Mouse (Mus musculus): ENCODE measurements around the gene Susd6.
A peak's percentile ranks its signal among the peaks of the same experiment; 100 is the strongest.

The Susd6 gene

DNA sequence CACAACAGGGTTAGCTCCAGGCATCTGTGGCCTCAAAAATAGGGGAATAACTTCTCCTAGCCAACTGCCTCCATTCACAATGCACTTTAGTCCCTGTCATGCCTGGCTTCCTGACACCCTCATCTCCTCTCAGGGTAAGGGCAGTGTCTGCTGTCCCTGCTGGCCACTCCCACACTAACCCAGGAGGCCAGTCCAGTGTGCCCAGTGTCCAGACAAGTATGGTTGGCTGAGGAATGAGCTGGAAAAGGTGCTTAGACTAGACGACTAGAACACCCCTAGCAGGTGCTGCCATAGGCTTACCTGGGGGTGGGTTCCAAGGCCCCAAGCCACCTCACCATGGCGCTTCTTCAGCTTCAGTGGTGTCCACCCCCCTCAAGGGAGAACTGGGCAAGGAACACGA lies 88.3 kb downstream of the Susd6 start:
- DNase-seq (ENCODE audit: low spot score): no peak

DNA sequence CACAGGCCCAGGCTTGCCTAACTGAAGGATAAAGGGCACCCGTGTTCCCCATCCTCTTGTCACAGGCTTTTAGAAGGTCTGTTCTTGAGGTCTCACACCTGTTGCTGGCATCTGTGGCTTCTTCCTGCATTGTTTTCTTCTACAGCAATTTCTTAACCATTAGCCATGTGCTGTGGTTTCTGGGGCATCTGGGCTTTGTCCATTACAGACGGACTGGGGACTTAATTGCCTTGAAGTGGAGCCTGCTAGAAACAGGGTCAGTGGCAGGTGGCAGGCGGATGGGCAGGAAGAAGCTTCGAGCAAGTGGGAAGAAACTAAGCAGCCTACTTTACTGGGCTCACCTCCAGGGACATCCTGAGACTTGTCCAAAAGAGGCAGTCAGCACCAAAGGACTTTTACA lies 89.0 kb downstream of the Susd6 start:
- DNase-seq (ENCODE audit: low spot score): no peak

DNA sequence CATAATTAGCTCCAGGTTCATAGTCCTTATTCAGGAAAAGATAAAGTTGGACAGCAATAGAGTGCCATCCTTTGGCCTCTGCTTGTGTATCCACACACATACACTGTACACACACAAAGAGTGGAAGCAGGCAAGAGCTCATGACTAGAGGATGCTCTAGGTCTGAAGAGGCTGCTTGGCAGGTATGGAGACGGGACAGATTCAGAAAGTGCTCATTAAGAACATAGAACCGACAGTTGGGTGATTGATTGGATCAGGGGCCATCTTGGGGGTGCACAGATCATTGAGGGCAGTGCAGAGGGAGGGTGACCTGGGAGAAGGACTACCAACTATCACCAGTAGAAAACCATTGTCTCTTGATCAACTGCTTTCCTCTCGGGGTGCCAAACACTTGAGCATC lies 90.8 kb downstream of the Susd6 start:
- no peak for DNase-seq (ENCODE audit: low spot score)

DNA sequence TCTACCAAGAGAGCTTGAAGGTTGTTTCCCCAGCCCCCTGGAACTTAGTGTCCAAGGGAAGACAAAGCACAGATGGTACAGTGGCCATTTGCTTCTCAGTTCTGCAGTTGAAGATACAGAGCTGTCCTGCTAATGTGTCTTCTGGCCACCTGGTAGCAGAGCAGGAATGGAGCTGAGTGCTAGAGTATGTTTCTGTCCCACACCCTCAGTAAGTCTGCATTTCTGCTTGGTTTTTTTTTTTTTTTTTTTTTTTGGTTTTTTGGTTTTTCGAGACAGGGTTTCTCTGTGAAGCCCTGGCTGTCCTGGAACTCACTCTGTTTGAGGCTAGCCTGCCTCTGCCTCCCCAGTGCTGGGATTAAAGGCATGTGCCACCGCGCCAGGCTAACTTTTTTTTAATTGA lies 93.0 kb downstream of the Susd6 start:
- DNase-seq (ENCODE audit: low spot score): no peak

DNA sequence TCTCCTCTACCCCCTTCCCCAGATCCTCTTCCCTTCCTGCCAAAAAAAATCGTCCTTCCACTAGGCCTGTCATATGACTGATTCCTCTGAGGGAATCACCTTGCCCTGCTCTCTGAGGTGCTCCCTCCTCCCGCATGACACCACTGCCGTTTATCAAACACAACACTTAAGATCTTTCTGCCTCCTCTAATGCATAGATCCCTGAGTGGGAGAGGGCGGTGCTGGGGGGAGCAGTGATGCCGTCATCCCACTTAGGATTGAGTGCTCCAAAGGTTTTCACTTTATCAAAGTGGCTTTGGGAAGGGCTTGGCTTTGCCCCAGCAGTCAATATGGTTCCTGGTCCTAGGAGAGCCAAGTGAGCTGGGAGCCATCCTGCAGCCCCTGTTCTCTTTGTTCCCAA lies 93.6 kb downstream of the Susd6 start:
- DNase-seq (ENCODE audit: low spot score): no peak

DNA sequence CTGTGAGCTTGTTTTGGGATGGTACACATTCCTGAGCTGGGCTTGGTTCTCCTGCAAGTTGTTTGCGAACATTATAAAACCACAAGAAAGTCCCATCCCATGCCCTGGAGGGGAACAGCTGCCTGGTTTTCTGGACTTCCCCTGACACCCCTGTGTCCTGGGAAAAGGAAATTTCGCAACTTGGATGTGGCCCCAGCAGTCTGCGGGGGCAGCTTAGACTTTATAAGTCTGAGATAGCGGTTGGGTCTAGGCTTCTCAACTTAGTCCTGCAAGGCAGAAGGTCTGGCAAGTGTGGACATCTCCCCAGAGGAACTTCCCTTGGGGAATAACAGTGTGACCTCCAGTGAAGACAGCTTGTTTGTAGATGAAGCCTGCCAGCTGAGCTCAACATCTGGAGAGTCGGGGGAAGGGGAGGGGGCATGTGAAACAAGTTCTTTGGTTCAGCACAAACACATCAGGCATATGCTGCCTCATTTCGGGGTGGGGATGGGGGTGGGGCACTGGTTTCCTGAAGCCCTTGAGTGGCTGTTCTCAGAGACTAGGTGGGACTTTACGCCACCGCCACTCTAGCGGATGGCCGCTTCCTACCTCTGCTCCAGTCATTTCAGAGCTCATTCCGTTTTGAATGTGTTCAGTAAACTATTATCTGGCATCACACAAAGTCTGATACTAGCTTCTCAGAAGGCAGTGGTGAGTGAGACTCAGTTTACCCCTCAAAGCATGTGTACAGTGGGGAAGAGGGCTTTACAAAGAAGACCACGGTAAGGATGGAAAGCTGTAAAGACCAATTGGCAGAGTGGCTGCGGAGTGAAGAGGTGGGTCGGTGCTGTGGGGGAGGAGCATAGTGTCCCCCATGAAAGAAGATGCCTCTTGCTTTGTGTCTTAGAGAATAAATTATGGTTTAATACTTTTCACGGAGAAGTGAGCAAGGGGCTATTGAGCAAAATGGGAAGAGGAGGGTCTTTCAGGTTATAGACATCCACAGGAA lies 95.3 kb downstream of the Susd6 start:
- peak; percentile 49 for DNase-seq (ENCODE audit: low spot score)

DNA sequence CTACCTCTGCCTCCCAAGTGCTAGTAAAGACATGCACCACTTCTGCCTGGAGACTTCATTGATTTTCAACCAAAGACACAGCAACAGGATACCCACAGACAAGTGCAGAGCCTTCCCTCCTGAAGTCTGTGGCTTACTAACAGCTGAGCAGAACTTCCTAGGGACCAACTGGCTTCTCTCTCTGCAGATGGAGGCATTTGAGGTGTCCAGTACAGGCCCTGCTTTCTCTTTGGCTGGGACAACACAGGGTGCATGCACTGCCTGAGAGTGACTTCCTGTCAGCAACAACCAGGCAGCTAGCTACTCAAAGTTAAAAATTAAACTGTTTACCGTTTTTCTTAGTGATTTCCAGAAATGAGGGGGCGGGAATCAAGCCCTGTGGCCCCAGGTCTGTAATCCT lies 96.7 kb downstream of the Susd6 start:
- no peak for DNase-seq (ENCODE audit: low spot score)

DNA sequence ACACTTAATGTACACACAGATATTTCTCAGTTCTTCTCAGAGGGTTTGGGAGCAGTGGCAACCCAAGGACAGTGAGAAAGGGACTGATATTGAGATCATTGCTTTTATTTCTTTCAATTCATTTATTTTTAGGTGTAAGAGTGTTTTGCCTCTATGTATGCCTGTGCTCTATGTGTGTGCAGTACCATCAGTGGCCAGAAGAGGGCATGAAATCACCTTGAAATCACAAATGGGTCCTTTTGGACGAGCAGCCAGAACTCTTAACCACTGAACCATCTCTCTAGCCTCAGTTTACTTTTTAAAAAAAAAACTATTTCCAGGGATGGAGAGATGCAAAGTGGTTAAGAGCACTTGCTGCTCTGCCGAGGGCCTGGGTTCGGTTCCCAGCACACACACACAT lies 99.0 kb downstream of the Susd6 start:
- DNase-seq (ENCODE audit: low spot score): no peak

DNA sequence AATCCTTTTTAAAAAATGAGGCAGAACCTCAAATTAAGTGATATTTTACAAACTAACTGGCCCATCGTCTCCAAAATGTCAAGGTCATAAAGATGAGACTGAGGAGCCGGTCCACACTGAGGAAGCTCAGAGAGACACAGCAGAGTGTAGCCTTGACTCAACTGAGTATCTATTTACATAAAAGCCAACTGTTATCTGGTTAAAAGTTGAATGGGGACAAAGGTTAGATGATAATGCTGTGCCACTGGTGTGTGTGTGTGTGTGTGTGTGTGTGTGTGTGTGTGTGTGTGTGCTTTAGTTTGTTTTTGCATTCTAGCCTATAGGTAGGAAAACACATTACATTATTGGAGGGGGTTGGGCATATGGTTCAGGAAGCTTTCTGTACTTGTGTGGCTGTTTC lies 100.8 kb downstream of the Susd6 start:
- no peak for DNase-seq (ENCODE audit: low spot score)

DNA sequence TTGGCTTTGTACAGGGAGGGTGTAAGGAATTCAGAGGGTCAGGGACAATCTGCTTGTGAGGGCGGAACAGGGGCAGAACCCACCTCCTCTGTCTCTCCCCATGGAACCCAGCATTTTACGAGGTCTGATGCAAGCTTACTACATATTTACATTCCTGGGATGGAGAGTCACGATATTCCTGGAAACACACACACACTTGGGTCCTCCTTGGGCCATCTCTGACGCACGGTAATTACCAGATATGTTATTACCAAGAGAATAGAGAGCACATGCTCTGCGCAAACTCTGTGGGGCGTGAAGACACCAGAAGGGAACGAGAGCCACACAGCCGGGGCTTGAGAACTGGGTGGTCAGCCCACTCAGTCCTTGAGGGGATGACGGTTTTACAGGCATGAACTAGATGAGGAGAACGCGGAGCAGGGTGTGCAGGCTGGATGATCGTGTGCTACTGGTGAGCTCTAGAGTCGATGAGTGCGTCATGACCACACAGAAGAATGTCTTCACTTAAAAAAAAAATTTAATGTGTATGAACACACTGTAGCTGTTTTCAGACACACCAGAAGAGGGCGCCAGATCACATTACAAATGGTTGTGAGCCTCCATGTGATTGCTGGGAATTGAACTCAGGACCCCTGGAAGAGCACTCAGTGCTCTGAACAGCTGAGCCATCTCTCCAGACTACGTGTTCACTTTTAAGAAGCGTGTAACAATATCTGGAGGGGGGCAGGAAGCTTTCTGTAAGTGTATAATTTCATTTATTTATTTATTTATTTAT lies 103.6 kb downstream of the Susd6 start:
- DNase-seq (ENCODE audit: low spot score): no peak

DNA sequence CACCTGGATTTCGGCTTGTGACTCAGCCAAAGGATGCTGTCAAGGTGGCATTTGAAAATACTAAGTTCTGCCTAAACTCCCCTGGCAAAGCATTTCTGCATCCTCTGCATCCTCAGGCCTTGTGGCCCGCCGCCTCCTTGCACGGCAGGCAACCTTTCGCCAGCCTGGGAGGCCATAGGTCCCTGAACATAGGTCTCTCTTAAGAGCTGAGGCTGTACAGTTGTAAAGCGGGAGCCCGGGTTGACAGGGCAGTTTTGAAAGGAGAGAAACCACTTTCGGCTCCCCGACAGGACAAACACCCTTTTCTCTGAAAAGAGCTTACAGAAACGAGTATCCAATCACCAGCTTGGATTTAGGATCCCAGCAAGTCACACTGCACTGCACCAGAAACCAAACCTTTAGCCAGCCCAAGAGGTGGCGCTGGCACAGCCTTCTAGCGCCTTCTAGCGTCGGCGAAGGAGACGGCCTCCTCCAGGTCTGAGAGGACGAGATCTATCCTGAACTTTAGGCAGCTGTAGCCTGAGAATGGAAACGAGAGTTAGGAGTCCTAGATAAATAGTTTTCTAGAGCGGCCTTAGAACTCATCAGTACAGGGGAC lies 104.8 kb downstream of the Susd6 start:
- no peak for DNase-seq (ENCODE audit: low spot score)

DNA sequence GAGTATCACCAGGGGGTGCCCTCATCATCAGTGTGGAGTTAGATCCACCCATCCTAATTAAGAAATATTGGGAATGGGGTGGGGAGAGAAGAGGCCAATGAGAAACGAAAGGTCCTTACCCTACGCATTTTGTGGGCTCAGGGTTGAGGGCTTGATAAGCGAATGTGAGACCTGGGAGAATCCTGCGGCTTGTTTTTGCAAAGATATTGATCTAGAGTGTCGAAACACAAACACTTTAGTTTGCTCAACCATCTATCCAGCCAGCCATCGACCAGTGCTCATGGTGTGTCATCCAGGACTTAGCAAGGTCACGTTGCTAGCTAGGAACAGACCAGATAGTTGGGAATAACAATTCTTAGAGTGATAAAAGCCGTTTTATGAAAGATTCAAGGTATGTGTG lies 119.3 kb downstream of the Susd6 start:
- DNase-seq (ENCODE audit: low spot score): no peak

DNA sequence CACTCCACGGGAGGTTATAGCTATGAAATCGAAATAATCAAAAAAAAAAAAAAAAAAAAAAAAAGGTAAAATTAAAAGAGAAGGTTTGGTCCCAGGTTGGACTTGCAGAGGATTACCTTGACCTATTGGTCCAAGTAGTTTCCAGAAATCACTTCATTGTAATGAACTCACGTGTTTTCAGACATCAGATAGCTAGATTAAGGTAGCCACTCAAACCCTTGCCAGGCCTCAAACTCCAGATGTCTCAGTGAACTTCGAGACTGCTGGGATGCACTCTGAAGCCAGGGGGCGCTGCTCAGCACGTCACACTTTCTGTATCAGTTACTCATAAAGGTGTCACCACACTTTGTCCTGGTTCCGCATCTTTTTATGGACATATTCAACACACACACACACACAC lies 127.5 kb downstream of the Susd6 start:
- DNase-seq (ENCODE audit: low spot score): no peak

DNA sequence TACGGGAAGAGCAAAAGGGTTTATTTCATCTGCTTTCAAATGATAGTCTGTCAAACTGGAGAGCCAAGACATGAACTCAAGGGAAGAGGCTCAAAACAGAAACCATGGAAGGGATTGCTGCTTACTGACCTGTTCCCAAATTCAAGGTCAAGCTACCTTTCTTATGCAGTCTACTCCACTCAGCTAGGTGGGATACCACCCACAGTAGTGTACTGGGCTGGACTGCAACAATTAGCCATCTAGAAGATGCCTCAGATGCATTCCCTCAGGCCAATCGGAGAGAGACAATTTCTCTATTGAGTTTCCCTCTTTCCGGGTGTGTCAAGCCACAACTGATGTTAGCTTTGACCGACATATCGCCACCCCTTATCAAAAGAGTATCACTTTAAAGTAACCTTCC lies 131.0 kb downstream of the Susd6 start:
- no peak for DNase-seq (ENCODE audit: low spot score)

DNA sequence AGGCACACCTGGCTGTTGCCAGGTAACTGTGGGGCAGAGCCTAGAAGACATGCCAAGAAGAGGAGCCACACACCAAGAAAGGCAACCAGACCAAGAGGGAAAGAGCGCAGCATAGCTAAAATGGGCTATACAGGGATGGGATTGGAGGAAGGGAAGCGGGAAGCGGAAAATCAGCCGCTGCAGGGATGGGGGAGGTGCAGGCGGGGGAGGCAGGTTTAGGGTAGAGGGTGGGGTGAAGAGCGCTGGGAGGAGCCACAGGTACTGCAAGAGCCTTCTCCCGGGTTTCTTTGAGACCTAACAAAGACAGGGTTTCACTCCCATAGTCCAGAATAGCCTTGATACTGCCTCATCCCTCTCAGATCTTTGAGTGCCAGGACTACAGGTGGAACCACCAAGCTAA lies 132.6 kb downstream of the Susd6 start:
- DNase-seq (ENCODE audit: low spot score): no peak

DNA sequence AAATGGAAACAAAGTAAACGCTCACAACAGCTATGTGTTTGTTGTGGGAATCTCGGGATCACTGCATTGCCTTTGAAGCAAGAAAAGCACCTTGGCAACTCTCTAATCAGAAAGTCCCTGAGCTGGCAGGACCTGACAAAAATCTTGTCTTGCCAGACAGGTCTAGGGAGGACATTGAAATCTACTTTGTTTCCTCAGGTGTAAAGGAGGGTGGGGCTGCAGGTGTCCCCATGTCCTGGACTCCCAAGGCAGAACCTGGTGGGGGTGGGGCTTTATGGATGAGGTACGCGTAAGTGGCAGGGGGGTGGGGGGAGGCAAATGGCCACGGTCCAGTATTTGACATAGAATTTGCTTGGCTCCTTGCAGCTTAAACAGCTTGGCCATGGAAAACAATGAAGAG lies 133.3 kb downstream of the Susd6 start:
- DNase-seq (ENCODE audit: low spot score): no peak

DNA sequence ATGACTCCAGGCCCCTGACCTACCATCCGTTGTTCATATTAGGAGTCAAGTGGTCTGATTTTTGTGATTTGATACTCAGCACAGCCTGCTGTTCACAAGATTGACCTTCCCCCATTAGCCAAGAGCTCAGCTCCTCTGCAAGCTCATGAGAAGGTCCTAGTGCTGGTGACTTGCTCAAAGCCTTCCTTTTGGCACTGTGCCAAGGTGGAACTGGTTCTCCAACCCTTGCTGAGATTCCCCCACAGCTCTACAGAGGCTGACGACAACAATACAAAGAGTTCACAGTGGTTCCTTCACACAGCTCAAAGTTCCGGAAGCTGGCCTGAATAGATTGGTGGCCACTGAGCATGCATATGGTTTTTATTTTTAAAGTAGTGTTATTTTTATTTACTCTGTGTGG lies 133.9 kb downstream of the Susd6 start:
- DNase-seq (ENCODE audit: low spot score): peak; percentile 27

DNA sequence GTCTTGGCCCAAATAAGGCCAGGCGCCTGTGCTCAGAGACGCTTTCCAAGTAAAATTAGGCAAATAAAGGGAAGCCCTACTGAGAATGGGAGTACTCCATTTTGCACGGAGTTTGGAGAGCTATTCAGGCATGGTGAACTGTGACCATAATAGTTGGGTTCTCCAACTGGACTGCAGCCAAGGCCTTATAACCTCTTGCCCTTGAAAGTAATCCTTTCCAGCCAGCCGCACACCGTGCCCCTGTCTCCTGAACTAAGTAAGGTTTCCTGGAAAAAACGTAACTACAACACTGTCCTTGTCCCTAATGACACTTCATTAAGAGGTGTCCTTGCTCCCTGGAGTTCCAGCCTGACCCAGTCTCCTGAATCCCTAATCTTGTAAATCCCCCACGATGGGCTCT lies 135.6 kb downstream of the Susd6 start:
- no peak for DNase-seq (ENCODE audit: low spot score)

DNA sequence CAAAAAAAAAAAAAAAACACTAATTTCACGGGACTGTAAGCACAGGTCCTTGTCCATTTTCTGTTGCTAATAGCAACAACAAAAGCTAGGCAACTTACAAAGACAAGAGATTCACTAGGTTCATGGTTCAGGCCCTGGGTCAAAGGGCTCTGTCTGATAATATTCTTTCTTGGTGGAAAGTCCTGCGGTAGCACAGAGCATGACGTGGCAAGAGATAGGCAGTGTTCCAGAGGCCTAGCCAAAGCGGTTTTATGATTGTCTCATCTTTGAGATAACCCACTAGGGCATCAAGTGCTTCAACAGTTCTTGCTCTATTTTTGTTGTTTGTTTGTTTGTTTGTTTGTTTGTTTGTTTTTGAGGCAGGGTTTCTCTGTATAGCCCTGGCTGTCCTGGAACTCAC lies 136.2 kb downstream of the Susd6 start:
- DNase-seq (ENCODE audit: low spot score): no peak

DNA sequence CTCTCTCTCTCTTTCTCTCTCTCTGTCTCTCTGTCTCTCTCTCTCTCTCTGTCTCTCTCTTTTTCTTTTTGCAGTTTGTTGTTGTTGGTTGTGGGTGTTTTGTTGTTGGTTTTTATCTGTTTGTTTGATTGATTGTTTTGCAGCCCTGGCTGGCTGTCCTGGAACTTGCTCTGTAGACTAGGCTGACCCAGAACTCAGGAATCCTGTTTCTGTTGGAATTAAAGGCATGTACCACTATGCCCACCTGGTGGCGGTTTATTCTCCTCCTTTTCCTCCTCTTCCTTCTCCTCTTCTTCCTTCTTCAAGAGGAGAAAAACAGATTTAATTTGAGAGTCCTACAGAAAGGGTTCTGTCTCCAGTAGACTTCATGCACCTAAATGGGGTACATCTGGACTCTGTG lies 137.2 kb downstream of the Susd6 start:
- no peak for DNase-seq (ENCODE audit: low spot score)

DNA sequence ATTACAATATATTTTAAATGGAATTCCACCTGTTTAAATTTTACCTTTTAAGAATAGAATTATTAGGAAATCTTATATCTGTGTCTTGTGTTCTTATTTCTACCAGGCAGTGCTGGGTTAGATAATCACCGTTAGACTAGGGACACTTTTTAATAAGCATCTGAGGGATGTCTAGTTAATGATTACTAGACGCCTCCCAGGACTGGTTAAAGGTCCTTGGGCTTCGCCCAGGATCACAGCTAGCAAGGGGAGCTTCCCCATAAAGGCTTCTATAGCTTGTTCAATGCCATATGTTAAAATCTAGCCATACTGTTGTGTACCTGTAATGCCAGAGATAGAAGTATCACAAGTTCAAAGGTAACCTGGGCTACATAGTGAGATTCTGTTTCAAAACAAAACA lies 138.6 kb downstream of the Susd6 start:
- no peak for DNase-seq (ENCODE audit: low spot score)

DNA sequence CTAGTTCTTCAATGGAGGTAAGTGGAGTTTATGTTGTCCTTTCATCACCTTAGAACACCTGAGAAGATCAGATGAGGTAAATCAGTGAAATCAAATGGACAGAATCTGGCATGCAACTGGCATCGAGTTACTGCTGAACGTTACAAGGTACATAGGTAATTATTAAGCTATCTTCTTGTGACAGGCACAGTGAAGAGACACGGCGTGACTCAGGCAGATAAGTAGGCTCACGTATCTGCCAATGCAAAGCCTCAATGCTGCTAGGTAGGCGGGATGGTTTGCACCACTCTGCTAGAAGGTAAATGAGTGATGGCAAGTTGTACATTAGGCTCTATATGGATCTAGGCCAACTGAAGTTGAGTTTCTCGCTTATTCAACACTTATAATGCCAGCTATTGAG lies 139.8 kb downstream of the Susd6 start:
- no peak for DNase-seq (ENCODE audit: low spot score)
